Mouse (Mus musculus) heart, embryonic 13.5 days (tissue): ENCODE results near the gene Cfap77. TPM values are rescaled to one million over a fixed set of nuclear protein-coding genes. Genes with fewer than 3 reads are reported as not detected.

Experiments
- ATAC-seq: fragments of 200-750 bp; cut with Nextera tagmentation; 2 replicates; pipeline ENCODE4 v1.8.0; 2017; ENCODE audit warnings: moderate TSS enrichment; ENCODE audit not compliant: insufficient number of reproducible peaks, low FRiP score, low TSS enrichment; ENCODE audit errors: extremely low read depth
- H3K27ac ChIP-seq: fragments of 300-500 bp; sonication (generic); replicated peaks from 2 replicates; pipeline ENCODE4 v1.5.1; 2015; ENCODE audit warnings: moderate library complexity, mild to moderate bottlenecking, inconsistent platforms
- H3K27me3 ChIP-seq: fragments of 300-500 bp; sonication (generic); replicated peaks from 2 replicates; pipeline ENCODE4 v1.6.1; 2015; ENCODE audit warnings: mild to moderate bottlenecking, inconsistent platforms
- H3K36me3 ChIP-seq: fragments of 300-500 bp; sonication (generic); 2 replicates; pipeline ENCODE4 v1.6.1; 2015; ENCODE audit warnings: mild to moderate bottlenecking, inconsistent platforms
- H3K4me1 ChIP-seq: fragments of 300-500 bp; sonication (generic); 2 replicates; pipeline ENCODE4 v1.6.1; 2015; ENCODE audit warnings: inconsistent platforms
- H3K4me2 ChIP-seq: fragments of 300-500 bp; sonication (generic); 2 replicates; pipeline ENCODE4 v1.6.1; 2015; ENCODE audit warnings: inconsistent platforms, mild to moderate bottlenecking, moderate library complexity
- H3K4me3 ChIP-seq: fragments of 300-500 bp; sonication (generic); 2 replicates; pipeline ENCODE4 v1.5.1; 2015; ENCODE audit warnings: moderate library complexity, mild to moderate bottlenecking, inconsistent platforms
- H3K9ac ChIP-seq: fragments of 300-500 bp; sonication (generic); 2 replicates; pipeline ENCODE4 v1.6.1; 2015; ENCODE audit warnings: inconsistent platforms, mild to moderate bottlenecking, moderate library complexity
- H3K9me3 ChIP-seq: fragments of 300-500 bp; sonication (generic); 2 replicates; pipeline ENCODE4 v1.6.1; 2016; ENCODE audit warnings: inconsistent platforms
- WGBS: fragments of 180-500 bp; shearing (Covaris S2); methylation state at CpG from one replicate; pipeline ENCODE4 v1.1.7; 2015; ENCODE audit warnings: mixed read lengths; 5-methylcytosine and 5-hydroxymethylcytosine counted together
- polyA plus RNA-seq: library from polyadenylated mRNA; unstranded; fragments of >200 nt; fragmentation: Nextera tagmentation; extraction: Ambion mirVana; gene quantifications from 2 replicates; pipeline ENCODE4 v1.2.1, GENCODE M21; 2015

Gene Cfap77
- polyA plus RNA-seq, 1 experiment from 2014 or later, result 0.20 TPM

DNA sequence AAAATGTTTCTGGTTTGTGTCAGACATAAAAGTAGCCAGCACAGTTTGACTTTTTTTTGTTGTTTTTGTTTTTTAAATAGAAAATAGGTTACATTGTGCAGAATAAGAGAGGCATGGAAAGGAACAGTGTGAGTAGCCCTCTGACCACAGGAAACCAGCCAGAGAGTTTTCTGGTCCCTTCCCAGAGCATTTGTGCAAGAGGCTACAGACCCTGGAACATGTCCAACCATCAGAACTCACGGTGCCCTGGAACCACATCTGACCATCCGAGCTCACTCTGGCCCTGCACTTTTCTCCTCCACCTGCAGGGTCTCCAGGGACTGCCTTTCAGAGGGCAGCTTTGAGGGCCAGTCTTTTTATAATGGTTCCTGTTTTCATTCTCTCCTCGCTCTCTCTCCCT lies 27.1 kb upstream of the Cfap77 start:
- Histone ChIP-seq H3K27ac (no peak overlapping the region), H3K4me3 (no peak overlapping the region), H3K27me3 (no peaks in the 10 kb centered on the region), H3K4me2 (no peak overlapping the region), H3K9ac (no peak overlapping the region), H3K4me1 (no peaks in the 10 kb centered on the region), H3K9me3 (no peaks in the 10 kb centered on the region), H3K36me3 (peaks cover 94% of the 10 kb centered on the region)
- ATAC-seq, result no peak
- 64% methylated on average over 3 of the region's 3 CpGs for WGBS

DNA sequence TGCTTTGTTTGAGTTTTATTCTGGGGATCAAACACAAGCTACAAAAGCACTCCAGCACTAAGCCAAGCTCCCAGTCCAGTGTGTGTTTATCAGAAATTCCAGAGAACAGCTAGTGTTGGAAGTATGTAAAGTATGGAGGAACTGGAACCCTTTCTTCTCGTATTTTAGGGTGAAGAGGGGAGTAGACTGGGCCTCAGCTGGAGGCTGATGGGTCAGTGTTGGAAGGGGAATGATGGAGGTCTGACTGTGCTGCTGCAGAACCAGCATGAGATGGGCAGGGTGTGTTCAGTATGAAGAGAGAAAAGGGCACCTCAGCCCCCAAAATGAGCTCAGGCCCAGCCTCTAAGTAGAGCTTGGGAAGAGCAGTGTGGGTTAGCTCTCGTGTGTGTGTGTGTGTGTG lies 21.4 kb upstream of the Cfap77 start:
- 70% methylated on average over 2 of the region's 2 CpGs for WGBS
- no peaks in the 10 kb centered on the region for H3K9me3 ChIP-seq
- no peak overlapping the region for H3K4me3 ChIP-seq
- no peak for ATAC-seq
- H3K9ac ChIP-seq, result no peak overlapping the region
- no peaks in the 10 kb centered on the region for H3K4me1 ChIP-seq
- H3K4me2 ChIP-seq, result no peak overlapping the region
- H3K36me3 ChIP-seq, result peaks cover 94% of the 10 kb centered on the region
- no peak overlapping the region for H3K27ac ChIP-seq
- no peaks in the 10 kb centered on the region for H3K27me3 ChIP-seq

DNA sequence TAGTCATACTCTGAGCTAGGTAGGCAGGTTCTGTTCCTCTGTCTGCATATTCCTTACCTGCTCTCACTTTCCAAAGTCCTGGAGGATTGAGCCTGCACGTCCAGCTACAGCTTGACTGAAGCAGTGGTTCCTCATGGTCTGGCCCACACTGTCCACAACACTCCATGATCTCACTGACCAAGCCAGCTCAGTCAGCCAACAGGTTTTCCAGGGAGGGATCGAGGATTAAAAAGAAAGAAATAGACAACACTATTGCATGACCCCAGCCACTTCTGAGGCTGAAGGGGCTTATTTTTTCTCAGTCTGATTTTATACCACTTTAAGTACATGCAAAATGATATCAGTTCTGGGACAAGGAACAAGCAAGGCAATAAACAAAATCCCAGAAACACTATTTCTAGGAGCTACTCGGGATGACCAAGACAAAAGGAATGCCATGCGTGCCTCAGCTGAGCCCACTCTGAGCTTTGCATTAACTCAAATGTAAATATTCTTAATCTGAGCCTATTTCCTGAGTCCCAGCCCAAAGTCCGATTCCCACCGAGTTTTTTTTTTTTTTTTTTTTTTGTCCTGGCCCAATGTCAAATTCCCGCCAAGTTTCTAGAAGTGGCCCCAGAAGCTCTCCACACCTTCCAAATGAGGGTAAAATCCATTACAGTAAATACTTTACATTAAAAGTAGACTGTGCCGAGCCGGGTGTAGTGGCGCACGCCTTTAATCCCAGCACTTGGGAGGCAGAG lies 20.6 kb upstream of the Cfap77 start:
- 73% methylated on average over 11 of the region's 11 CpGs for WGBS
- Histone ChIP-seq H3K9ac (no peak overlapping the region), H3K4me1 (no peaks in the 10 kb centered on the region), H3K36me3 (peaks cover 94% of the 10 kb centered on the region), H3K27ac (peak overlapping the region; percentile 56), H3K4me2 (no peak overlapping the region), H3K9me3 (no peaks in the 10 kb centered on the region), H3K27me3 (no peaks in the 10 kb centered on the region), H3K4me3 (no peak overlapping the region)
- no peak for ATAC-seq

DNA sequence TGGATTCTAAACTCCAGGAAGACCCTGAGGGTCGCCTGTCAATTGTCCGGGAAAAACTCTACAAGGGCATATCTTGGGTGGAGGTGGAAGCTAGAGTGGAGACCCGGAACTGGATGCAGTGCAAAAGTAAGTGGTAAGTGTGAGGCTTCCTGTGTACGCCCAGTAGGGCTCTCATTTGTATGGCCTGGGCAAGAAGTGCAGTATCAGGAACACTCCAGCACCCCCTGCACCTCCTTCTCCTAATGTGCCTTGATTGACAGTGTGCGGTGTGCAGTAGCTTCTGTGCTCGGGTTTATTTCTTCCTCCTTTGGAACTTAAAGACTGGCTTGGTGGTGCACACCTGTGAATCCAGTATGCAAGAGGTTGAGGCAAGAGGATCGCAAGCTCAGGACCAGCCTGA lies 19.8 kb upstream of the Cfap77 start:
- peaks cover 92% of the 10 kb centered on the region for H3K36me3 ChIP-seq
- no peaks in the 10 kb centered on the region for H3K9me3 ChIP-seq
- peak overlapping the region; percentile 56; the same call in 1 of the 2 replicates for H3K27ac ChIP-seq
- WGBS, result 87% methylated on average over 7 of the region's 7 CpGs
- no peaks in the 10 kb centered on the region for H3K27me3 ChIP-seq
- H3K4me2 ChIP-seq, result no peak overlapping the region
- H3K9ac ChIP-seq, result no peak overlapping the region
- no peak for ATAC-seq
- H3K4me1 ChIP-seq, result no peaks in the 10 kb centered on the region
- no peak overlapping the region for H3K4me3 ChIP-seq

DNA sequence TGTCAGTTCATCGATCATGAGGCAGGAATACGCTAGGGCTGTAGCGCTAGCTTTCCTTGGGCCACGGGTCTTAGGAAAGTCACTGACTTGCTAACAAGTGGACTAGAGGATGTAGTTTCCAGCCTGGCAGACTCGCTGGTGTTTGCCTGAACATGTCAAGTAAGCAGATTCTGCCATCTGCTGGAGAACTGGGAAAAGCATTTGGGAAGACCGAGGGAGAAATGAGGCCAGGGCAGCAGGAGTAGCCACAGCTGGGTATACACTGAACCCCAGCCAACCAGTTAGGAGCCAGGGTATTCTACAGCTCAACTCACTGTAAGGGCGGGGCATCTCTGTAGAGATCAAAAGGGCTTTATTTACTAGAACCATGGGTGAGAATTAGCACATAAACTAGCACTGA lies 11.5 kb upstream of the Cfap77 start:
- ATAC-seq, result no peak
- Histone ChIP-seq H3K9ac (no peak overlapping the region), H3K4me3 (no peak overlapping the region), H3K36me3 (peaks cover 58% of the 10 kb centered on the region), H3K27ac (no peak overlapping the region), H3K9me3 (no peaks in the 10 kb centered on the region), H3K4me2 (no peak overlapping the region), H3K4me1 (peaks cover 6% of the 10 kb centered on the region), H3K27me3 (no peaks in the 10 kb centered on the region)
- WGBS, result 59% methylated on average over 7 of the region's 7 CpGs

DNA sequence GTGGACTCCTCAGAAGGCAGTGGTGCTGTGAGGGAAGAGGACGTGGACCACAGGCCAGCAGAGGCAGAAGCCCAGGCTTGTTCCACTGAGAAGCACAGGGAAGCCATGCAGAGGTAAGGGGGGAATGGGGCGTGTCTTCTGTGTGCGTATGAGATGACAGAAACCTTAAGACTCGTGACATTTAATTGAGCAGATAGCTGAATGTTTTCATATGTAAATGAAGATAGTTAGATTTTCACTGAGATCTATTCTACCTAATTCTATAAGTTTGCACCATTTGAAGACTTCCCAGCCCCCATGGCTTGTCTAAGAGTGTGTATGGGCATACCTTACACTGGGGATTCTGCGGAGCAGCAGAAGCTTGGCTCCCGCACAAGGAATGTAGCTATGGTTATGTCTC lies 10.9 kb upstream of the Cfap77 start:
- no peak overlapping the region for H3K4me2 ChIP-seq
- H3K9me3 ChIP-seq, result no peaks in the 10 kb centered on the region
- peaks cover 12% of the 10 kb centered on the region for H3K4me1 ChIP-seq
- H3K9ac ChIP-seq, result no peak overlapping the region
- no peak overlapping the region for H3K4me3 ChIP-seq
- peaks cover 52% of the 10 kb centered on the region for H3K36me3 ChIP-seq
- no peaks in the 10 kb centered on the region for H3K27me3 ChIP-seq
- ATAC-seq, result no peak
- no peak overlapping the region for H3K27ac ChIP-seq
- 92% methylated on average over 6 of the region's 6 CpGs for WGBS

DNA sequence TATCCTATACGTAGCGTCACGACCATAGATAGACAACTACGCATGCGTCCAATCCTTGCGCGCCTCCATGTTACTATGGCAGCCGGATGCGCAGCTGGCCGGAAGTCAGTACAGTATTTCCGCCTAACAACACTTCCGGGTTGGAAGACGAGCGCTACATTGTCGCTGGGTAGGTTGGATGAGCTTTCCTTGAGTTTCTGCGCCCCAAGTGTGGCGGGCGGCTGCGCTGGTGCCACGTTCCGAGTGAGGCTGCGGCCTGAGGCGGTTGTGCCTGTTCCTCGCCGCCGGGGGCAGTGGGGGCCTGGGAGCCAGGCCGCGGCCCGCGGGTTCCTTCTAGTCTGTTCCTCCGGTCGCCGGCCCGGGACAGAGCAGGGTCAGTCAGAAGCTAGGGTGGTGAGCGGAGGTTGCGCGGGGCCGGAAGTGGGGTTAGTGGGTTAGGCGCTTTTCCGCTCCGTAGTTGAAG lies 5.3 kb upstream of the Cfap77 start, which contains the start of gene Ttf1:
Ttf1 (plus strand) TSS at position 128 of the 463 bp plus-strand sequence.
- Histone ChIP-seq H3K4me3 (peak within 1 kb of the TSS; percentile 95), H3K27ac (peak within 1 kb of the TSS; percentile 96), H3K4me1 (peaks cover 14% of the 10 kb centered on the region), H3K36me3 (peaks cover 1% of the 10 kb centered on the region; the same call in 1 of the 2 replicates), H3K27me3 (peaks cover 30% of the 10 kb centered on the region), H3K4me2 (peak within 1 kb of the TSS; percentile 80), H3K9ac (peak within 1 kb of the TSS; percentile 89), H3K9me3 (no peaks in the 10 kb centered on the region)
- ATAC-seq, result peak; percentile 76
- WGBS, result under 1% methylated on average over 41 of the region's 41 CpGs

DNA sequence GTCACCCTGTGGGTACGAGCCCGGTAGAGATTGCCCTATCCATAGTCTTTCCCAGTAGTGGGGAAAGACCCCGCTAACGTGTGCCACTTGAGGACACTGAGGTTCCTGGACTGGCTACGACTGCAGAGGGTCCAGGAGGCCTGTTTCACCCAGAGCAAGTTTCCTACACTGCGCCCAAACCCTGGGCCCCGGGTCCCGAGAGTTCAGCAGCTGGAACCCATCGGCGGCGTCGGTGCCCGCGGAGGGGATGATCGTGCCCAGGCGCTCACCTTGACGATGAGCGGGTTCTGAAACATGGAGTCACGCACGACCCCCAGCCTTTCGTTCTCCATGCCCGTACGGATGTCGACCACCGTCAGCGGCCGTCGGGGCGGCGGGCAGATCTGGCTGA lies 326 bp downstream of the Cfap77 start:
- Histone ChIP-seq H3K4me2 (peak overlapping the region; percentile 81), H3K9me3 (no peaks in the 10 kb centered on the region), H3K4me3 (peak overlapping the region; percentile 62), H3K36me3 (no peaks in the 10 kb centered on the region), H3K27me3 (peaks cover 42% of the 10 kb centered on the region), H3K9ac (peak overlapping the region; percentile 83), H3K4me1 (peaks cover 8% of the 10 kb centered on the region), H3K27ac (no peak overlapping the region)
- no peak for ATAC-seq
- WGBS, result 1% methylated on average over 30 of the region's 30 CpGs

DNA sequence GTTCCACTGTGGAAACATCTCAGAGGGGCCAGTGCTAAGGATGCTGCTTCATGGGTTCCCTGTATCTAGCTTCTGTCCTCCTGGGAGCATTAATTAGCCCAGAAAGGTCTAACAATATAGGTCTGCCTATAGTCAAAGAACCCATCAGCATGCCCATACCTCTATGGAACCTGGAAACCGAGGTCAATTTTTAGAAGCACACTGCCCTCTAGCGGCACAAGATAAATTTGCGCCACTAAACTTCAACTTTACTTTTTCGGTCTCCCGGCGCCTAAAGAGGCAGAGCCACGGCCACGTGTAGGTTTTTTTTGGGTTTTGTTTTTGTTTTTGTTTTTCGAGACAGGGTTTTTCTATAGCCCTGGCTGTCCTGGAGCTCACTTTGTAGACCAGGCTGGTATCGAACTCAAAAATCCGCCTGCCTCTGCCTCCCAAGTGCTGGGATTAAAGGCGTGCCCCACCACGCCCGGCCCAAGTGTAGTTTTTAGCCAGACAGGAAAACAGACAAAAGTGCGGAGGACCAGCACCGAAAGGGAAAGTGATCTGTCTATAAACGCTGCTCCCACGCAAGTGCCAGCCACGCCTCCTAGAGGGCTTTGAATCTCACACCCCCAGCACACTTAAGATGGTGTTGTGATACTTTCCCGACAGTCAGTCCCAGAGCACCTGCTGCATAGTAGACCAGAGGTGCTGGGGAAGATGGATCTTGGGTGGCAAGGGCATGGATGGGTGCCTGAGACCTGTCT lies 893 bp downstream of the Cfap77 start:
- Histone ChIP-seq H3K9ac (peak overlapping the region; percentile 83), H3K4me1 (peaks cover 8% of the 10 kb centered on the region)
- no peak for ATAC-seq

DNA sequence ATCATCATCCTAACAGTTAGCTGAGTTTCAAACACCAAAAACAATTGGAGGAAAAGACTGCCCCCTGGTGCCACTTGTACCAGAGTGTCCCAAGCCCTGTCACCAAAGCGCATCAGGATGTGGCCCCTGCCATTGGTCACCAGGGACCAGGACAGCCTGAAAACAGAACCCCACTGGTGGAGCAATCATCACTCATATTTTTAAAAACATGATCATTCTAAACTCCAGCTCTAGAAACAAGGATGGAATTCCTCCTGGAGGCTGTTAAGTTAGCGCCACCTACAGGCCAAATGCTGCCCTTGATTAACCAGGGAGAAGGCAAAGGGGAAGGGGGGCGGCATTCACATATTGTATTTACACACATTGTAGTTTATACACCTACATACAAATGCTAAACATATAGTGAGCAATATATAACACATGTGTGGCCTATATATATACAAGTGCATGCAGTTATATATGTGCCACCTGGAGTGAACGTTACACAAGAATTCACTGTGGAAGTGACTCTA lies 1.9 kb downstream of the Cfap77 start:
- ATAC-seq, result no peak
- Histone ChIP-seq H3K4me3 (no peak overlapping the region), H3K4me2 (no peak overlapping the region), H3K4me1 (peaks cover 8% of the 10 kb centered on the region), H3K27ac (no peak overlapping the region), H3K36me3 (no peaks in the 10 kb centered on the region), H3K27me3 (peaks cover 41% of the 10 kb centered on the region), H3K9me3 (no peaks in the 10 kb centered on the region), H3K9ac (no peak overlapping the region)
- WGBS, result 31% methylated on average over 4 of the region's 4 CpGs

More for the DNA sequence above, 893 bp downstream of the Cfap77 start:
- 3% methylated on average over 20 of the region's 20 CpGs for WGBS
- Histone ChIP-seq H3K4me3 (peak overlapping the region; percentile 62), H3K27me3 (peaks cover 45% of the 10 kb centered on the region), H3K27ac (no peak overlapping the region), H3K36me3 (no peaks in the 10 kb centered on the region), H3K9me3 (no peaks in the 10 kb centered on the region), H3K4me2 (peak overlapping the region; percentile 81)

DNA sequence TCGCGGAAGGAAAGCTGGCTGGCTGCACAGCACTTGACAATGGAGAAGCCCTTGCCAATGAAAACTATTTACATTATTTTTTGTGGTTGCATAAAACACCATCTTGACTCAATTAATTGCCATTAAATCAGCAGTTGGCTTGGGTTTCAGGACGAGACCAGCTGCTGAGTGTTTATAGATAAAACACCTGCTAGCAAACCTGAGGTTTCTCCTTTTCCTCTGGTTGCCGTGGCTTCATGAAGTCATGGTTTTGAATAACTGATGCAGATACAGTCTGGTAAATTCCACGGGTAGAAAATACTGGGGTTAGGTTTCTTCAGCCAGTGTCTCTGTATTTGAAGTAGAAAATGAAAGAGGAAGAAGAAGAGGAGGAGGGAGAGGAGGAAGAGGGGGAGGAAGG lies 2.9 kb downstream of the Cfap77 start:
- H3K4me2 ChIP-seq, result no peak overlapping the region
- no peaks in the 10 kb centered on the region for H3K36me3 ChIP-seq
- peaks cover 33% of the 10 kb centered on the region for H3K27me3 ChIP-seq
- ATAC-seq, result no peak
- H3K9me3 ChIP-seq, result no peaks in the 10 kb centered on the region
- no peak overlapping the region for H3K9ac ChIP-seq
- H3K4me3 ChIP-seq, result no peak overlapping the region
- H3K4me1 ChIP-seq, result peaks cover 8% of the 10 kb centered on the region
- WGBS, result 58% methylated on average over 5 of the region's 5 CpGs
- no peak overlapping the region for H3K27ac ChIP-seq
